Mouse (Mus musculus) CH12.LX (cell line): ENCODE measurements around the gene Prrx1. TPM values are rescaled to one million over a fixed set of nuclear protein-coding genes. Genes with fewer than 3 reads are reported as not detected.

ENCODE experiments used
- DNase-seq: peaks from one replicate; pipeline ENCODE4 v3.0.0-alpha.2; 2013; ENCODE audit errors: extremely low read depth
- H3K27ac ChIP-seq: 2 replicates; pipeline ENCODE4 v1.5.1; 2012; ENCODE audit warnings: low read depth, mild to moderate bottlenecking, control low read depth, moderate library complexity; ENCODE audit not compliant: insufficient read depth
- H3K27me3 ChIP-seq: replicated peaks from 2 replicates; pipeline ENCODE3; 2012; ENCODE audit warnings: inconsistent platforms
- H3K36me3 ChIP-seq, 2 experiments: replicated peaks in 1 of 2; 2 replicates each; pipeline versions ENCODE3 to v1.6.1; 2012; ENCODE audit warnings: inconsistent platforms in 1 of 2, low read length in 1 of 2, mild to moderate bottlenecking in 1 of 2, mixed read lengths in 1 of 2, moderate library complexity in 1 of 2; ENCODE audit not compliant: control insufficient read depth in 1 of 2, insufficient read depth in 1 of 2
- H3K4me1 ChIP-seq, 2 experiments: 2 replicates each; pipeline ENCODE4 v1.6.1; 2012; ENCODE audit warnings: inconsistent platforms in 1 of 2, moderate library complexity in 1 of 2; ENCODE audit not compliant: insufficient read depth in 2 of 2, control insufficient read depth in 1 of 2
- H3K4me2 ChIP-seq: 2 replicates; pipeline ENCODE4 v1.6.1; 2012; ENCODE audit warnings: low read depth, mild to moderate bottlenecking, control low read depth; ENCODE audit not compliant: poor library complexity, insufficient read depth, severe bottlenecking
- H3K4me3 ChIP-seq, 3 experiments: fragments of 150-350 bp in 1 of 3; sonication (generic) in 1 of 3; replicated peaks in 1 of 3; 2 replicates each; pipeline versions ENCODE3 to v1.5.1; 2011 to 2012; ENCODE audit warnings: low read depth in 2 of 3, low read length in 2 of 3, mild to moderate bottlenecking in 2 of 3, moderate library complexity in 2 of 3, control low read depth in 1 of 3, improper control_type of control experiment in 1 of 3, inconsistent platforms in 1 of 3, mixed read lengths in 1 of 3; ENCODE audit not compliant: poor library complexity in 1 of 3
- H3K79me2 ChIP-seq: replicated peaks from 2 replicates; pipeline ENCODE4 v1.6.1; 2012; ENCODE audit warnings: mild to moderate bottlenecking, moderate library complexity; ENCODE audit not compliant: control insufficient read depth, poor library complexity, insufficient read depth, severe bottlenecking; ENCODE audit errors: extremely low read depth
- H3K9ac ChIP-seq: 2 replicates; pipeline ENCODE4 v1.6.1; 2012; ENCODE audit warnings: low read depth, mild to moderate bottlenecking, control low read depth, moderate library complexity; ENCODE audit not compliant: insufficient read depth
- H3K9me3 ChIP-seq: replicated peaks from 2 replicates; pipeline ENCODE3; 2012; ENCODE audit warnings: low read length, inconsistent platforms, mixed read lengths
- CTCF ChIP-seq, 2 experiments: IDR thresholded peaks in 1 of 2; conservative IDR thresholded peaks in 1 of 2; 2 replicates each; pipeline ENCODE4 v1.5.1; 2011 to 2012; ENCODE audit warnings: low read depth in 2 of 2, low read length in 2 of 2, improper control_type of control experiment in 1 of 2, inconsistent platforms in 1 of 2, mild to moderate bottlenecking in 1 of 2, moderate library complexity in 1 of 2
- GABPA ChIP-seq: IDR thresholded peaks from 2 replicates; pipeline ENCODE4 v1.6.1; 2012; ENCODE audit warnings: low read depth, low read length, improper control_type of control experiment, inconsistent platforms; ENCODE audit not compliant: insufficient replicate concordance
- JUN ChIP-seq: IDR thresholded peaks from 2 replicates; pipeline ENCODE4 v1.6.1; 2011; ENCODE audit warnings: low read depth, mild to moderate bottlenecking, low read length, improper control_type of control experiment, moderate library complexity; ENCODE audit not compliant: insufficient read depth
- JUND ChIP-seq: conservative IDR thresholded peaks from 2 replicates; pipeline ENCODE4 v1.6.1; 2011; ENCODE audit warnings: low read depth, low read length, improper control_type of control experiment
- MAFK ChIP-seq: IDR thresholded peaks from 2 replicates; pipeline ENCODE4 v1.6.1; 2011; ENCODE audit warnings: low read length, improper control_type of control experiment; ENCODE audit not compliant: insufficient replicate concordance
- MAX ChIP-seq: IDR thresholded peaks from 2 replicates; pipeline ENCODE4 v1.6.1; 2011; ENCODE audit warnings: low read length, improper control_type of control experiment
- MYC ChIP-seq: IDR thresholded peaks from 2 replicates; pipeline ENCODE4 v1.6.1; 2011; ENCODE audit warnings: low read depth, mild to moderate bottlenecking, improper control_type of control experiment, low read length
- RCOR1 ChIP-seq: conservative IDR thresholded peaks from 2 replicates; pipeline ENCODE4 v1.6.1; 2012; ENCODE audit warnings: low read depth, mild to moderate bottlenecking, inconsistent platforms, low read length, improper control_type of control experiment
- ZKSCAN1 ChIP-seq: IDR thresholded peaks from 2 replicates; pipeline ENCODE4 v1.6.1; 2012; ENCODE audit warnings: low read depth, inconsistent platforms, low read length, improper control_type of control experiment, borderline replicate concordance
- dilution Hi-C: fragments of 300-500 bp; cut with MboI; formaldehyde crosslinking; loops from 2 replicates; pipeline ENCODE4 v1.14.3; 2020; ENCODE audit warnings: low sequenced_read_pairs; ENCODE audit not compliant: extremely low pct_unique_long_range_greater_than_20kb, extremely low pct_ligation_motif_present
- in situ Hi-C: fragments of 300-500 bp; cut with MboI; formaldehyde crosslinking; loops from 3 replicates; pipeline ENCODE4 v1.14.3; 2019; ENCODE audit warnings: low sequenced_read_pairs, low pct_ligation_motif_present, low pct_unique_long_range_greater_than_20kb, mixed read lengths
- polyA plus RNA-seq: library from polyadenylated mRNA; unstranded; fragments of >175 nt; gene quantifications from 2 replicates; pipeline ENCODE4 v1.2.1, GENCODE M21; 2012; ENCODE audit warnings: low read depth; ENCODE audit not compliant: insufficient read length
- total RNA-seq, 2 experiments: library from RNA; depleted of rRNA; stranded (reverse); fragments of 300-350 nt in 1 of 2; fragments of >200 nt in 1 of 2; gene quantifications; 2 replicates each; pipeline ENCODE4 v1.2.3; 2012 to 2014

Prrx1 gene
- total and polyA plus RNA-seq, 3 experiments, result not detected

- H3K4me3 ChIP-seq, result no peak overlapping the region
- H3K36me3 ChIP-seq, result no peaks in the 10 kb centered on the region
- no peaks in the 10 kb centered on the region for H3K27me3 ChIP-seq
- H3K9ac ChIP-seq, result no peak overlapping the region
- dilution Hi-C loops, result no loop called here
- H3K79me2 ChIP-seq, result no peaks in the 10 kb centered on the region
- no peaks in the 10 kb centered on the region for H3K4me1 ChIP-seq
- no peak overlapping the region for H3K4me2 ChIP-seq
- DNase-seq, result no peak
- H3K9me3 ChIP-seq, result no peaks in the 10 kb centered on the region
- no peak for TF ChIP-seq MAFK
- TF ChIP-seq JUND, result no peak
- no peak for TF ChIP-seq MAX
- no peak for TF ChIP-seq JUN
- no peak for TF ChIP-seq RCOR1
- TF ChIP-seq, all 38 proteins: peak for 0
- in situ Hi-C loops, result no loop called here
- no peak overlapping the region for H3K27ac ChIP-seq
Observed at GRCm38 (mm10) chr1:163357733-163358132, 44.2 kb upstream of the Prrx1 start.

- no peaks in the 10 kb centered on the region for H3K79me2 ChIP-seq
- in situ Hi-C loops (no loop called here), dilution Hi-C loops (no loop called here)
- no peak overlapping the region for H3K4me3 ChIP-seq
- no peak overlapping the region for H3K9ac ChIP-seq
- no peaks in the 10 kb centered on the region for H3K36me3 ChIP-seq
- H3K27ac ChIP-seq, result no peak overlapping the region
- H3K4me1 ChIP-seq, result no peaks in the 10 kb centered on the region
- no peak for TF ChIP-seq MYC
- TF ChIP-seq ZKSCAN1, result no peak
- TF ChIP-seq GABPA, result no peak
- no peaks in the 10 kb centered on the region for H3K9me3 ChIP-seq
- H3K27me3 ChIP-seq, result no peaks in the 10 kb centered on the region
- DNase-seq, result no peak
- no peak overlapping the region for H3K4me2 ChIP-seq
Observed at GRCm38 (mm10) chr1:163356167-163356566, 42.7 kb upstream of the Prrx1 start.

- no peaks in the 10 kb centered on the region for H3K4me1 ChIP-seq
- no peak overlapping the region for H3K9ac ChIP-seq
- no peaks in the 10 kb centered on the region for H3K79me2 ChIP-seq
- H3K36me3 ChIP-seq, result no peaks in the 10 kb centered on the region
- H3K27ac ChIP-seq, result no peak overlapping the region
- dilution Hi-C loops, result no loop called here
- H3K4me3 ChIP-seq, result no peak overlapping the region
- H3K4me2 ChIP-seq, result no peak overlapping the region
- TF ChIP-seq CTCF (conservative IDR thresholded peaks at IDR 0.05 in 1 of 2, IDR thresholded peaks at IDR 0.05 in 1 of 2; ENCODE audit: low read depth in 2 of 2, low read length in 2 of 2), result no peak
- no peak for DNase-seq
- H3K27me3 ChIP-seq, result no peaks in the 10 kb centered on the region
- in situ Hi-C loops, result no loop called here
- no peaks in the 10 kb centered on the region for H3K9me3 ChIP-seq
Observed at GRCm38 (mm10) chr1:163355626-163356156, 42.2 kb upstream of the Prrx1 start.
